Mouse (Mus musculus) heart, postnatal 0 days (tissue): ENCODE results near the gene Msl2. TPM values are rescaled to one million over a fixed set of nuclear protein-coding genes. Genes with fewer than 3 reads are reported as not detected.

Source experiments
- ATAC-seq: fragments of 200-750 bp; cut with Nextera tagmentation; 2 replicates; pipeline ENCODE4 v1.8.0; 2017; ENCODE audit warnings: low read depth, moderate number of reproducible peaks, moderate library complexity; ENCODE audit not compliant: insufficient read depth
- DNase-seq: peaks from one replicate; pipeline ENCODE4 v3.0.0-alpha.2; 2016; ENCODE audit warnings: low spot score
- H3K27ac ChIP-seq: fragments of 300-500 bp; sonication (generic); 2 replicates; pipeline ENCODE4 v1.5.1; 2014; ENCODE audit warnings: low read depth, mild to moderate bottlenecking
- H3K27me3 ChIP-seq: fragments of 300-500 bp; sonication (generic); 2 replicates; pipeline ENCODE4 v1.6.1; 2014; ENCODE audit warnings: low read length, mixed read lengths; ENCODE audit not compliant: control insufficient read depth, insufficient read depth
- H3K36me3 ChIP-seq: fragments of 300-500 bp; sonication (generic); replicated peaks from 2 replicates; pipeline ENCODE4 v1.6.1; 2014; ENCODE audit warnings: low read length, mixed read lengths; ENCODE audit not compliant: control insufficient read depth, insufficient read depth
- H3K4me1 ChIP-seq: fragments of 300-500 bp; sonication (generic); 2 replicates; pipeline ENCODE4 v1.6.1; 2014; ENCODE audit warnings: antibody characterized with exemption; ENCODE audit not compliant: control insufficient read depth, insufficient read depth
- H3K4me2 ChIP-seq: fragments of 300-500 bp; sonication (generic); 2 replicates; pipeline ENCODE4 v1.6.1; 2014; ENCODE audit warnings: low read depth, mild to moderate bottlenecking, low read length, moderate library complexity
- H3K4me3 ChIP-seq: fragments of 300-500 bp; sonication (generic); 2 replicates; pipeline ENCODE4 v1.5.1; 2014; ENCODE audit warnings: low read depth, low read length
- H3K9ac ChIP-seq: fragments of 300-500 bp; sonication (generic); replicated peaks from 2 replicates; pipeline ENCODE4 v1.6.1; 2014; ENCODE audit warnings: low read depth, low read length, mixed read lengths
- H3K9me3 ChIP-seq: fragments of 300-500 bp; sonication (generic); replicated peaks from 2 replicates; pipeline ENCODE4 v1.6.1; 2016; ENCODE audit warnings: low read length; ENCODE audit not compliant: control insufficient read depth
- CTCF ChIP-seq: IDR thresholded peaks from 2 replicates; pipeline ENCODE4 v1.5.1; 2016; ENCODE audit warnings: antibody characterized with exemption, control low read depth, low read depth
- EP300 ChIP-seq: IDR thresholded peaks from 2 replicates; pipeline ENCODE4 v1.6.1; 2016; ENCODE audit warnings: antibody characterized with exemption, low read depth
- WGBS: fragments of 180-500 bp; shearing (Covaris S2); extraction: QIAGEN DNeasy Blood & Tissue Kit; methylation state at CpG from one replicate; pipeline ENCODE4 v1.1.7; 2014; 5-methylcytosine and 5-hydroxymethylcytosine counted together
- polyA plus RNA-seq: library from polyadenylated mRNA; unstranded; fragments of >200 nt; fragmentation: Nextera tagmentation; extraction: Ambion mirVana; gene quantifications from 2 replicates; pipeline ENCODE4 v1.2.1, GENCODE M21; 2015
- total RNA-seq: library from RNA; depleted of rRNA; stranded (reverse); fragments of >200 nt; gene quantifications from 2 replicates; pipeline ENCODE4 v1.2.3, GENCODE M21; 2014; ENCODE audit warnings: low replicate concordance; rRNA removed

The Msl2 gene
- 14.3 and 17.8 TPM in 2 replicates for total RNA-seq
- polyA plus RNA-seq: 2.6 and 3.0 TPM in 2 replicates

- ATAC-seq (0 out of 2 replicates have a peak, but pooled peaks have one; percentile 27), DNase-seq (no peak)
- H3K27me3 ChIP-seq: no peaks in the 10 kb centered on the region
- peak within 1 kb of the TSS; percentile 100 for H3K27ac ChIP-seq
- TF ChIP-seq EP300: no peak
- H3K36me3 ChIP-seq: no peaks in the 10 kb centered on the region
- H3K4me1 ChIP-seq: peaks cover 21% of the 10 kb centered on the region
- peak within 1 kb of the TSS; percentile 89 for H3K4me2 ChIP-seq
- H3K9ac ChIP-seq: peak within 1 kb of the TSS; percentile 98
- WGBS: 2% methylated on average over 36 of the region's 43 CpGs
- no peaks in the 10 kb centered on the region for H3K9me3 ChIP-seq
- peak within 1 kb of the TSS; percentile 89 for H3K4me3 ChIP-seq
Observed at GRCm38 (mm10) chr9:101073987-101074331, at the start of gene Msl2. TSS of gene Msl2 (plus strand) at chr9:101074101.

GRCm38 (mm10) chr9:101033761-101034447 is 40.0 kb upstream of the Msl2 start:
- H3K4me3 ChIP-seq: peak overlapping the region; percentile 61
- H3K36me3 ChIP-seq: peaks cover 9% of the 10 kb centered on the region
- DNase-seq (no peak), ATAC-seq (no peak)
- peaks cover 7% of the 10 kb centered on the region; the same call in 1 of the 2 replicates for H3K4me1 ChIP-seq
- peak overlapping the region; percentile 95 for H3K27ac ChIP-seq
- peak overlapping the region; percentile 57 for H3K9ac ChIP-seq
- H3K9me3 ChIP-seq: no peaks in the 10 kb centered on the region
- no peaks in the 10 kb centered on the region for H3K27me3 ChIP-seq
- H3K4me2 ChIP-seq: peak overlapping the region; percentile 83
- TF ChIP-seq EP300 (no peak), CTCF (no peak)
- WGBS: 2% methylated on average over 14 of the region's 14 CpGs

GRCm38 (mm10) chr9:101034448-101035098 is 39.3 kb upstream of the Msl2 start, which contains the start of gene Pccb:
TSS of gene Pccb (minus strand) at chr9:101034898.
- ATAC-seq (peak; percentile 99), DNase-seq (peak; percentile 95)
- WGBS: under 1% methylated on average over 59 of the region's 61 CpGs
- peaks cover 7% of the 10 kb centered on the region; the same call in 1 of the 2 replicates for H3K4me1 ChIP-seq
- TF ChIP-seq CTCF (peak; percentile 11; the same call in 1 of the 2 replicates), EP300 (peak; percentile 78)
- H3K27ac ChIP-seq: peak within 1 kb of the TSS; percentile 95
- peak within 1 kb of the TSS; percentile 57 for H3K9ac ChIP-seq
- peaks cover 9% of the 10 kb centered on the region for H3K36me3 ChIP-seq
- peak within 1 kb of the TSS; percentile 83 for H3K4me2 ChIP-seq
- H3K4me3 ChIP-seq: peak within 1 kb of the TSS; percentile 61
- H3K9me3 ChIP-seq: no peaks in the 10 kb centered on the region
- H3K27me3 ChIP-seq: no peaks in the 10 kb centered on the region

- H3K4me3 ChIP-seq: no peak overlapping the region
- peaks cover 9% of the 10 kb centered on the region for H3K36me3 ChIP-seq
- TF ChIP-seq CTCF (no peak), EP300 (no peak)
- no peaks in the 10 kb centered on the region for H3K9me3 ChIP-seq
- no peak overlapping the region for H3K9ac ChIP-seq
- peaks cover 7% of the 10 kb centered on the region; the same call in 1 of the 2 replicates for H3K4me1 ChIP-seq
- ATAC-seq (no peak), DNase-seq (no peak)
- WGBS: 89% methylated on average over 9 of the region's 15 CpGs
- no peak overlapping the region for H3K27ac ChIP-seq
- no peak overlapping the region for H3K4me2 ChIP-seq
- H3K27me3 ChIP-seq: no peaks in the 10 kb centered on the region
Observed at GRCm38 (mm10) chr9:101035836-101036596, 37.9 kb upstream of the Msl2 start.

- Histone ChIP-seq H3K4me3 (no peak overlapping the region), H3K9me3 (0 out of 2 replicates have a peak, but pooled peaks cover 2% of the 10 kb centered on the region), H3K36me3 (0 out of 2 replicates have a peak, but pooled peaks cover under 1% of the 10 kb centered on the region), H3K9ac (no peak overlapping the region), H3K27me3 (no peaks in the 10 kb centered on the region), H3K4me2 (0 out of 2 replicates have a peak overlapping the region, but pooled peaks have one; percentile 7), H3K27ac (no peak overlapping the region), H3K4me1 (peaks cover 7% of the 10 kb centered on the region; the same call in 1 of the 2 replicates)
- TF ChIP-seq EP300 (no peak), CTCF (no peak)
- ATAC-seq: no peak
- no peak for DNase-seq
- 70% methylated on average over 2 of the region's 2 CpGs for WGBS
Observed at GRCm38 (mm10) chr9:101036876-101037275, 37.0 kb upstream of the Msl2 start.
